Mouse (Mus musculus) limb, embryonic 10.5 days (tissue): ENCODE measurements around the gene Adssl1. TPM values are rescaled to one million over a fixed set of nuclear protein-coding genes. Genes with fewer than 3 reads are reported as not detected.

ENCODE experiments used
- DNase-seq: peaks from one replicate; pipeline ENCODE4 v3.0.0-alpha.2; 2017; ENCODE audit warnings: low spot score
- H3K27ac ChIP-seq: fragments of 300-500 bp; sonication (generic); 2 replicates; pipeline ENCODE4 v1.5.1; 2016; ENCODE audit warnings: mild to moderate bottlenecking
- H3K27me3 ChIP-seq: fragments of 300-500 bp; sonication (generic); 2 replicates; pipeline ENCODE4 v1.6.1; 2016; ENCODE audit warnings: low read depth, mild to moderate bottlenecking; ENCODE audit not compliant: poor library complexity, severe bottlenecking
- H3K36me3 ChIP-seq: fragments of 300-500 bp; sonication (generic); 2 replicates; pipeline ENCODE4 v1.6.1; 2016; ENCODE audit warnings: mild to moderate bottlenecking, moderate library complexity
- H3K4me1 ChIP-seq: fragments of 300-500 bp; sonication (generic); 2 replicates; pipeline ENCODE4 v1.6.1; 2016
- H3K4me3 ChIP-seq: fragments of 300-500 bp; sonication (generic); 2 replicates; pipeline ENCODE4 v1.5.1; 2016; ENCODE audit warnings: mild to moderate bottlenecking, moderate library complexity
- H3K9me3 ChIP-seq: fragments of 300-500 bp; sonication (generic); replicated peaks from 2 replicates; pipeline ENCODE4 v1.6.1; 2016; ENCODE audit warnings: mild to moderate bottlenecking
- WGBS: fragments of 180-500 bp; shearing (Covaris S2); methylation state at CpG from one replicate; pipeline ENCODE4 v1.1.7; 2016; 5-methylcytosine and 5-hydroxymethylcytosine counted together
- polyA plus RNA-seq: library from polyadenylated mRNA; unstranded; fragments of >200 nt; fragmentation: Nextera tagmentation; extraction: Ambion mirVana; gene quantifications from 2 replicates; pipeline ENCODE4 v1.2.1, GENCODE M21; 2016

Gene Adssl1
- 1.9 and 3.0 TPM in 2 replicates for polyA plus RNA-seq

DNA sequence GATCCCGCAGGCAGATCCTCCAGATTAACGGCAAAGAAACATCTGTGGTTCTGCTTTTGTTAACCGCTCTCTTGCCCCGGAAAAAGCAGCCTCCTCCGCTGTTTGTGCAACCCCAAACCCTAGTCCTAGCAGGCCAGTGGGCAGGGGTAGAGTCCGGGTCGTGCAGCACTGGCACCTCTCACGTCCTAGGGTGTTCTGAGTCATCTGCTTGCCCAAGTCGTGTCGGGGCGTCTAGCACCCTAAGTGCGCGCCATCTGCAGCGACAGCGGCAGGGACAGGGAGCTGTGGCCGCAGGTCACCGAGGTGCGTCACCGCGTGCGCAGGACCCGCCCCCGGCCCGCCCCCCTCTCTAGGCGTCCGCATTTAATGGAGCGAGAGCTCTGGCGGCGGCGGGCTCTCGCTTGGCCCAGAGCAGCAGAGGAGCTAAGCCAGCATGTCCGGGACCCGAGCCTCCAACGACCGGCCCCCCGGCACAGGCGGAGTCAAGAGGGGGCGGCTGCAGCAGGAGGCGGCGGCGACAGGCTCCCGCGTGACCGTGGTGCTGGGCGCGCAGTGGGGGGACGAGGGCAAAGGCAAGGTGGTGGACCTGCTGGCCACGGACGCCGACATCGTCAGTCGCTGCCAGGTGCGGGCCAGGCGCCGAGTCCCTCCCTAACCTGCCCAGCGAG, at the start of gene Adssl1:
TSS of gene Adssl1 (plus strand) at position 360 of the 668 bp plus-strand sequence.
- peaks cover 55% of the 10 kb centered on the region for H3K4me1 ChIP-seq
- H3K27ac ChIP-seq, result peak within 1 kb of the TSS; percentile 79

DNA sequence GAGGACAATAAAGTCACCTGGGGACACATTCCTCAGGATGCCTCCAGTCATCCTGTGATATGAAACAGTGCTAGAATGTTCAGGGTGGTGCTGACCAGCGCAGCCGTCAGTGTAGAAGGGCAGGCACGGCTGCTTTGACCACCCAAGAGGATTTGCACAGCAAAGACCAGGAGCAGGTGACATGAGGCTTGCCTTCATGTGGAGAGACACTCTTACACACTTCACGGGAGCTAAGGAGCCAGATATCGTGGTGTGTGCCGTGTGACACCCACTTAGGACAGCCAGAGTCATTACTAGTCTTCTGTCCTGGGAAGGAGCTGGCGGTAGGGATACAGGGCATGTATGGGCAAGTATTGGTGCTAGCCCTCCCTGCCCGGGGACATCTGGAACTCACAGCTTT, 49.7 kb upstream of the Adssl1 start:
- Histone ChIP-seq H3K27me3 (no peaks in the 10 kb centered on the region), H3K9me3 (no peaks in the 10 kb centered on the region), H3K4me3 (no peak overlapping the region), H3K4me1 (no peaks in the 10 kb centered on the region), H3K27ac (no peak overlapping the region), H3K36me3 (no peaks in the 10 kb centered on the region)
- 84% methylated on average over 8 of the region's 8 CpGs for WGBS
- DNase-seq, result no peak

More for the DNA sequence above, at the start of gene Adssl1:
- H3K9me3 ChIP-seq, result no peaks in the 10 kb centered on the region
- H3K36me3 ChIP-seq, result no peaks in the 10 kb centered on the region
- WGBS, result under 1% methylated on average over 56 of the region's 56 CpGs
- peak; percentile 79 for DNase-seq
- H3K4me3 ChIP-seq, result peak within 1 kb of the TSS; percentile 62
- H3K27me3 ChIP-seq, result peaks cover 48% of the 10 kb centered on the region

DNA sequence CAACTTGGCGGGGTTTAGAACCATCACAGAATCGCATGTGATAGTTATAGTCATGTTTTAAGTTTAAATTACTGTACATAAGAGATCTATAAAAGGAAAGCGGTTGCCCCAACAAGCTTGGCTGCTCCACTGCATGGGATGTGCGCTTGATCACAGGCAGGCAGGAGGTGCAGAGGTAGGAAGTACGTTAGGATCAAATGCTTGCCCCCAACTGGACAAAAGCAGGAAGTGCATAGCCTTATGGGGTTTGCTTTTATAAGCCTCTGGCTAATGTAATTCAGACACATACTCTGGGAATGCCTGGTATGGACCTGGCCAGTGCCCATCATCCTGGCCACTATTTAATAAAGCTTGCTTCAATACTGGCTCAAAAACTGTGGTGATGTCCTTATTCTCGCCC, 48.8 kb upstream of the Adssl1 start:
- Histone ChIP-seq H3K4me1 (peaks cover 4% of the 10 kb centered on the region), H3K4me3 (no peak overlapping the region), H3K36me3 (no peaks in the 10 kb centered on the region), H3K9me3 (no peaks in the 10 kb centered on the region), H3K27ac (no peak overlapping the region), H3K27me3 (no peaks in the 10 kb centered on the region)
- WGBS, result 71% methylated on average over 6 of the region's 6 CpGs
- DNase-seq, result no peak

DNA sequence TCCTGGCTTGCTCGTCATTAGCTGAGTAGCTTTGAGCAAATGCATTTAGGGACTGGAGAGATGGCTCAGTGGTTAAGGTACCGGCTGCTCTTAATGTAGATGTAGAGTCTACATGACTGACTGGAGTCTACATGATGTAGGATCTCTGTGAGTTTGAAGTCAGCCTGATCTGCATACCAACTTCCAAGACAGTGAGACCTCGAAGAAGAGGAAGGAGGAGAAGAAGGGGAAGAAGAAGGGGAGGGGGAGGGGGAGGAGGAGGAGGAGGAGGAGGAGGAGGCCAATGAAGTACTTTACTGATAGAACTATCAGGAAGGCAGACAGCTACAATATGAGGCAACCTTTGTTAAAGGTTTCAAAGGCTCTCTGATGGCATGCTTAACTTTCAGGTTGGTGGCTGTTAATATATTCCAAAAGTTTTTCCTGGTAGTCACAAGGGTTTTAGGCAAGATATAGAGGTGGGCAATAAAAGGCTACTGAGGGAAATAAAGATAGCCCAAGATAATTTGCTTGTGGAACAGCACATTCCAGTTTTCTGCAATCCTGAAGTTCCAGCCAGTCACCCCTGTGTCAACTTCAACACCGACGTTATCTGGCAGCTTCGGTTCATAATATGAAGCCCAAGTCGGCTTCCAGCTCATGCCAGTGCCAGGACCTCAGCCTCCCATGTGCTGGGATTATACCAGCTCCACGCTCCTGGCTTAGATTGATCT, 44.4 kb upstream of the Adssl1 start:
- Histone ChIP-seq H3K36me3 (no peaks in the 10 kb centered on the region), H3K4me3 (no peak overlapping the region), H3K9me3 (no peaks in the 10 kb centered on the region), H3K27me3 (no peaks in the 10 kb centered on the region; the same call in 1 of the 2 replicates), H3K4me1 (peaks cover 20% of the 10 kb centered on the region), H3K27ac (no peak overlapping the region)
- 79% methylated on average over 8 of the region's 8 CpGs for WGBS
- DNase-seq, result no peak

DNA sequence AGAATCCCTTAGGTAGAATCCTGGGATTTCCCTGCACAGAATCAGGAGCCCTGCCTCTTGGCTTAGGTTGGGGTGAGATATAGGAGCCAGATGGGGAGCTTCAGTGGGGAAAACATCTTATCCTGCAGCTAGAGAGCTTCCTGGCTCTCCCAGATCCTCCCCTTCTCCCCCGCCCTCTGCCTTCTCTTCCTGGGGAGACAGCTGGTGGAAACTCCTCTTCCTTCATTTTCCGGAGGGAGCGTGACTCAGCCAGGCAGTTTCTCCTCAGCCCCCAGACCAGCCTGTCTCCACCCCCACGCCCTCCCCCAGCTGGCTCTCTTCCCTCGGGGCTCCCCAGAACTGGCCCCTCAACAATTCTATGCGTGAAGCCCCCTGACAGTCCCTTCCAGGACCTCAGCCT, 43.5 kb upstream of the Adssl1 start:
- H3K9me3 ChIP-seq, result no peaks in the 10 kb centered on the region
- H3K4me1 ChIP-seq, result peaks cover 20% of the 10 kb centered on the region
- no peak for DNase-seq
- no peak overlapping the region for H3K4me3 ChIP-seq
- no peaks in the 10 kb centered on the region for H3K36me3 ChIP-seq
- WGBS, result 8% methylated on average over 6 of the region's 6 CpGs
- no peaks in the 10 kb centered on the region; the same call in 1 of the 2 replicates for H3K27me3 ChIP-seq
- H3K27ac ChIP-seq, result peak overlapping the region; percentile 57

DNA sequence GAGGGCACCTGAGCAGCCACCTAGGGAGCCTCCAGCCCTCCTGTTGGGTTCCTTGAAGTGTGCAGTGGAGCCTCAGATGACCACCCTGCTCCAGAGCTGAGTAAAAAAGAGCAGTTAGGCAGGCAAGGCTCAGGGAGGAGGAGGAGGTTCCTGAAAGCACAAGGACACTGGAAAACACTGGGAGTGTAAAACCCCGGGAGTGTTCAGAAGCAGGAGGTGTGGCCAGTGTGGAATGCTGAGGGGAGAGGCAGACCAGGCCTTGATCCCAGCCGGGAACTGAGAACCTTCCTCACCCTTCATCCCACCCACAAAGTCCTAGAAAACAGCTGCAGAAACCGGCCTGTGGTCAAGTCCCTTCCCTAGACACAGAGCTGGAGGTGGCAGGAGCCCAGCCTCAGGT, 43.1 kb upstream of the Adssl1 start:
- Histone ChIP-seq H3K9me3 (no peaks in the 10 kb centered on the region), H3K36me3 (no peaks in the 10 kb centered on the region), H3K4me3 (no peak overlapping the region), H3K27ac (peak overlapping the region; percentile 57), H3K4me1 (peaks cover 20% of the 10 kb centered on the region), H3K27me3 (no peaks in the 10 kb centered on the region; the same call in 1 of the 2 replicates)
- WGBS, result 2% methylated on average over 3 of the region's 3 CpGs
- no peak for DNase-seq

DNA sequence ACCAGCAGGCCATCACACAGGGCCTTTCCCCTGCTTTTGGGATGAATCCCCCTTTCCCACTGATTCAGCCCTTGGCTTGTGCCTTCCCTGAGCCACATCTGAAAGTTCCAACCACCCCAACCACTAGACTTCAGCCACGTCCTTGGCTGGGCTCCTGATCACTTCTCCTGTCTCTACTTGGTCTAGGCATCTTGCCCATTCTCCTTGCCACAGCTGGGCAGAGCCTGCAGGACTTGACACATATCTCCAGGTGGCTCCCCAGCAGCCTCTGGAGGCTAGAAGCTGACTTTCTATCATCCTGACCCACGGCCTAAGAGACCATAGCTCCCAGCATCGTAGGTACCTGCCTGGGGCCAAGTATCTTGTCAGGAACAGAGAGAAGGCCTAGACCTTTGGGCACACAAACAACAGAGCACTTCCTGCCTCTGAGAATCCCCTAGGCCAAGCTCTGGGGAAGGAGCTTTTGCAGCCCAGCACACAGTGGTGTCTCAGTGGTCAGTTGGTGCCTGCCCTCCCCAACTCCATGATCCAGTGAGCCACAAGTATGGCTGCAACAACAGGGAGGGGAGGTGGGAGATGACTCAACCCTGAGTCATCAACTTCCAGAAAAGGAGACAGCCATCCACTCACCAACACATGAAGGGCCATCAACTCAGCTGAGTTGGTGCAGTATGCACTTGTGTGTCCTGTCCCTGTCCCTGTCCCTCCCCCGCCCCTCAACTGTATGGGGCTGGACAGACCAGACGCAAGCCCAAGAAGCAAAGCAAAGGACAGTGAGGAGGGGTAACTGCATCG, 41.4 kb upstream of the Adssl1 start:
- no peaks in the 10 kb centered on the region for H3K9me3 ChIP-seq
- no peak overlapping the region for H3K4me3 ChIP-seq
- WGBS, result 78% methylated on average over 6 of the region's 6 CpGs
- no peak for DNase-seq
- no peaks in the 10 kb centered on the region for H3K36me3 ChIP-seq
- H3K4me1 ChIP-seq, result peaks cover 20% of the 10 kb centered on the region
- no peak overlapping the region for H3K27ac ChIP-seq
- H3K27me3 ChIP-seq, result no peaks in the 10 kb centered on the region; the same call in 1 of the 2 replicates

DNA sequence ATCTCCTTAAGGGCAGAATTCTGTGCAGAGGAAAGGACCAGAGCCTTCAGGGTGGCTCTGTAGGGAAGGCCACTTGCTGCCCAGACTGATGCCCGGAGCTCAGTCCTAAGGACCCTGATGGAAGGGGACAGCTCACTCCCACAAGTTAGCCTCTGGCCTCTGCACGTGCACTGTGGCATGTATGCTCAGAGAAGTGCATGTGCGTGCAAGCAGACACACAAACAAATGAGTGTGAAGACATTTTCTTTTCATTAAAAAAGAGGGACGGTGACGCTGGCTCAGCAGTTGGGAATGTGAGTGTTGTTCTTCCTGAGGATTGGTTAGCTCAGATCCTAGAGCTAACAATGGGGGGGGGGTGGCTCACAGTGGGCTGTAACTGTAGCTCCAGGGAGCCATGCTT, 40.4 kb upstream of the Adssl1 start:
- Histone ChIP-seq H3K27ac (no peak overlapping the region), H3K4me3 (no peak overlapping the region), H3K9me3 (no peaks in the 10 kb centered on the region), H3K36me3 (no peaks in the 10 kb centered on the region), H3K27me3 (no peaks in the 10 kb centered on the region; the same call in 1 of the 2 replicates), H3K4me1 (peaks cover 20% of the 10 kb centered on the region)
- DNase-seq, result no peak
- WGBS, result 75% methylated on average over 5 of the region's 5 CpGs

DNA sequence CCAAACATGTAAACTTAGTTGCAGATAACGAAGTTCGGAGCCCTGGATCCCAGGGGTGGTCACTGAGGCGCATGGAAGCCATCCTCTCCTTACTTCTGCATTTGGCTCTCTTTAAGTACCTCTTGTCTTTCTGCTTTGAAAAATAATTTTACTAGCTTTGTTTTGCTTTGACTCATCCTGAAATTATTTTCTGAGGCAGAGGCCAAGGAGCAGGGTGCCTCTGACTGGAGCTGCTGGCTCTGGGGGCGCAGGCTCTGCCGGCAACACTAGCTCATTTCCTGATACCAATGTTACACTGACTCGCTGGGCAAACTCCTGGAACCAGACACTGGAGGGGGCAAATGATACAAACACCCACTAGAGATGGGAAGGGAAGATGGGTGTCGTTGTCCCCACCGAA, 39.9 kb upstream of the Adssl1 start:
- no peaks in the 10 kb centered on the region for H3K9me3 ChIP-seq
- no peaks in the 10 kb centered on the region for H3K36me3 ChIP-seq
- DNase-seq, result no peak
- 90% methylated on average over 8 of the region's 8 CpGs for WGBS
- H3K27ac ChIP-seq, result no peak overlapping the region
- H3K4me3 ChIP-seq, result no peak overlapping the region
- no peaks in the 10 kb centered on the region; the same call in 1 of the 2 replicates for H3K27me3 ChIP-seq
- peaks cover 20% of the 10 kb centered on the region for H3K4me1 ChIP-seq

DNA sequence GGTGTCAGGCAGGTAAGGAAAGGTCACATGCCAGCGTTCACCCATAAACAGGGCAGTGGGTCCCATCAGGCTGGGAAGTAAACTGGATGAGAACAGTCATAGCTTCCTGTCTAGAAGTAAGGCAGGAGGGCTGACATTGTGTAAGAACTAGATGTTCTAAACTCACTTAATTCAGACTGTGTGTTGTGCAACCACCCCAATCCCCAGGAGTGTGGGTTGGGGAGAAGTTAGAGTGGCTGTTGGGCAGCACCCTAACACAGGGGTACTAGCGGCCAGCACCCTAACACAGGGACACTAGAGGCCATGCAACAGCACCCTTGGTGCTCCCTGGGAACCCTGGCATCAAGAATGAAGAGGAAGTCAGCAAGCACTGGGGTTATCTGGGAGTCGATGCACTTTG, 38.7 kb upstream of the Adssl1 start:
- no peak for DNase-seq
- WGBS, result 87% methylated on average over 3 of the region's 3 CpGs
- Histone ChIP-seq H3K27me3 (peaks cover 8% of the 10 kb centered on the region), H3K4me1 (peaks cover 16% of the 10 kb centered on the region), H3K36me3 (no peaks in the 10 kb centered on the region), H3K27ac (no peak overlapping the region), H3K9me3 (no peaks in the 10 kb centered on the region), H3K4me3 (no peak overlapping the region)

DNA sequence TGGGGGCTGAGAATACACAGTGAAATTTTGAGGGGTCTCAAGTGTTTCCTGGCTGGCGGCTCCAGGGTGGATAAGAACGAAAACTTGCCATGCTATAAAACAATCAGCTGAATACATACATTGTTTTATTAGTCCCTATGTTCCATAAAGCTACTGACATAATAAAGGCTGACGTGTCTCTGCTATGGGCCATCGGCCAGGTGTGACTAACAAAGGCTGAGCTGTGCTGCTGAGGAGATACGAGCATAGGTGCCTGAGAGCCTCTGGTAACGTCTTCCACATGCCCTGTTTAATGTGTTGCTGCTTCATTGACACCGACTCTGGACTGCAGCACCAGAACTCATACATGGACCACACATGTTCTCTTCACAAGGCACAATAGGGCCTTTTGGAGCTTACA, 34.9 kb upstream of the Adssl1 start:
- WGBS, result 78% methylated on average over 7 of the region's 7 CpGs
- Histone ChIP-seq H3K9me3 (no peaks in the 10 kb centered on the region), H3K4me3 (no peak overlapping the region), H3K27ac (no peak overlapping the region), H3K36me3 (no peaks in the 10 kb centered on the region), H3K27me3 (peaks cover 46% of the 10 kb centered on the region), H3K4me1 (peaks cover 24% of the 10 kb centered on the region)
- DNase-seq, result no peak

DNA sequence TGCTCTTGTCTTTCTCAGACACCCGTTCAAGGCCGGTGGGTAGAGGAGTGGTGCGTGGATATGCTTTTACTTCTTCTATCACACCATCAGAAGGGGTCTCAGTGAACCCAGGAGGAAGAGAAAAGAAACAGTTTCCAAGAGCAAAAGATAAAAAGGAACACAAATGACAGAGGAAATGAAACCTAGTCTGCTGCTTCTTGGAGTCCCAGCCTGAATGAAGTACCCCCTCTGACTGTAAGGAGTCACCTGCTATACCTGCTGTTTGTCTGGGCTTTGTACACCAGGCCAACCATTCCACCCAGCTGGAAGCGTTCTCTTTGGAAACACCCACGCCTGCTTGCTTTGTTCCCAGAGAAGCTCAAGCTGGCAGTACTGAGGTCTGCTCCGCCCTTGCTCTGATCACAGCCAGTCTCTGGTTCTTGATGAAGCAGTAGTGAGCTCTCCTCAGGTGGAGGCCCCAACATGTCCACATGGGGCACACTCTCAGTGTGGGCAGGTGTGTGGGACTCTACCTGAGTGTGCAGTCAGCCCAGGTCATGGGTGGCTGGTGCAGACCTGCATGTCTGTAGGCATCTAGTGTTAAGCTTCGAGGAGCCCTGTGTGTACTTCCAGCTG, 33.8 kb upstream of the Adssl1 start:
- Histone ChIP-seq H3K27ac (no peak overlapping the region), H3K9me3 (no peaks in the 10 kb centered on the region), H3K4me3 (no peak overlapping the region), H3K36me3 (no peaks in the 10 kb centered on the region), H3K4me1 (peaks cover 35% of the 10 kb centered on the region), H3K27me3 (peaks cover 57% of the 10 kb centered on the region)
- 81% methylated on average over 7 of the region's 7 CpGs for WGBS
- no peak for DNase-seq
